In the genomic region with DNA sequence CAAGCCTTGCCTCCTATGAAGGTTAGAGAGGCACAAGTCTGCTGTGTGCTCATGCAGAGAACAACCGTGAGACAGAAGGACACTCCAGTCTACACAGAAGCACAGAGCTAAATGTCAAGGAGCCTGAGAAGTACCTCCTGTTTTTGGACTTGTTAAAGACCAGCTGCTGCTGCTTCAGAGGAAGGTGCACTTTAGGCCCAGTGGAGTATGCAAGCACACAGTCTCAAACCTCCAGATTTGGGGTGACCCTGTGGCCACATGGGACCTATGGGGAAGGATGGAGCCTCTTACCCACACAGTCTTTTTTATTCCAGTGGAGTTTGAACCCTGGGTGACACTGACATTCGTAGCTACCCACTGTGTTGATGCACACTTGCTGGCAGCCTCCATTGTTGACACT, we compare ENCODE assay signal across 24 mouse cellular contexts. TPM values are rescaled to one million over a fixed set of nuclear protein-coding genes. Genes with fewer than 3 reads are reported as not detected.
"Had no signal": no experiment of that assay in that cellular context is flagged by ENCODE, and none has a peak within 500 bp of the region (broad histone marks: within the 10 kb centered on the region; RNA-seq: fewer than 3 reads in every experiment).

No protein-coding gene starts in this region.

- H3K4me2 ChIP-seq: kidney, embryonic 15.5 days; limb, embryonic 12.5 days; limb, embryonic 15.5 days; liver, embryonic 11.5 days; lung, embryonic 14.5 days; neural tube, embryonic 12.5 days; neural tube, embryonic 15.5 days; stomach, embryonic 15.5 days had no signal

- H3K4me1 ChIP-seq: kidney, embryonic 15.5 days; limb, embryonic 12.5 days; neural tube, embryonic 12.5 days; neural tube, embryonic 15.5 days had no signal

- H3K27ac ChIP-seq: kidney, embryonic 15.5 days; limb, embryonic 12.5 days; limb, embryonic 15.5 days; liver, embryonic 14.5 days; macrophage; neural tube, embryonic 12.5 days; neural tube, embryonic 15.5 days; stomach, embryonic 15.5 days had no signal

- DNase-seq: kidney, adult 2 months; kidney, postnatal 14 days; kidney, postnatal 4 days; left cerebral cortex, postnatal 4 days; liver, postnatal 0 days; lung, embryonic 14.5 days; midbrain, embryonic 14.5 days; right cerebral cortex, adult 18-20 months; right cerebral cortex, postnatal 14 days; right cerebral cortex, postnatal 4 days; thymus, adult 2 months; thymus, postnatal 14 days; thymus, postnatal 4 days had no signal

- H3K4me3 ChIP-seq: kidney, embryonic 15.5 days; limb, embryonic 12.5 days; limb, embryonic 15.5 days; neural tube, embryonic 12.5 days; neural tube, embryonic 15.5 days; stomach, embryonic 15.5 days had no signal

- H3K9me3 ChIP-seq: kidney, embryonic 15.5 days; limb, embryonic 12.5 days; limb, embryonic 15.5 days; neural tube, embryonic 12.5 days; neural tube, embryonic 15.5 days; stomach, embryonic 15.5 days had no signal

- H3K27me3 ChIP-seq: kidney, embryonic 15.5 days; limb, embryonic 12.5 days; limb, embryonic 15.5 days; neural tube, embryonic 12.5 days; neural tube, embryonic 15.5 days; stomach, embryonic 15.5 days had no signal

- H3K9ac ChIP-seq: kidney, embryonic 15.5 days; limb, embryonic 12.5 days; limb, embryonic 15.5 days; liver, embryonic 14.5 days; liver, postnatal 0 days; lung, embryonic 14.5 days; neural tube, embryonic 12.5 days; neural tube, embryonic 15.5 days; stomach, embryonic 15.5 days had no signal

- H3K36me3 ChIP-seq: kidney, embryonic 15.5 days; limb, embryonic 12.5 days; limb, embryonic 15.5 days; neural tube, embryonic 12.5 days; neural tube, embryonic 15.5 days; stomach, embryonic 15.5 days had no signal

- ATAC-seq: intestine, postnatal 0 days; liver, postnatal 0 days had no signal

RNA-seq across cellular contexts. Expression of a gene that starts 34.1 kb away (rescaled TPM):
- total RNA-seq: megakaryocyte, adult 5-6 weeks had no signal
- polyA plus RNA-seq: macrophage had no signal

RNA-seq across cellular contexts. Expression of a gene that starts 49.6 kb away (rescaled TPM):
- polyA plus RNA-seq: macrophage had no signal
